Mouse (Mus musculus) c-Kit-negative CD71-positive TER-119-positive erythroid progenitor cells, embryonic 14.5 days (primary cell): ENCODE data around the gene Galnt10.
"Not testable (repeated sequence)": the region's sequence is repeated elsewhere in the genome, so short reads cannot be mapped to it uniquely, and the experiment has no call there.

Source experiments
- DNase-seq: peaks from one replicate; pipeline ENCODE4 v3.0.0-alpha.2; 2013; ENCODE audit warnings: low read depth, low spot score

The Galnt10 gene

DNA sequence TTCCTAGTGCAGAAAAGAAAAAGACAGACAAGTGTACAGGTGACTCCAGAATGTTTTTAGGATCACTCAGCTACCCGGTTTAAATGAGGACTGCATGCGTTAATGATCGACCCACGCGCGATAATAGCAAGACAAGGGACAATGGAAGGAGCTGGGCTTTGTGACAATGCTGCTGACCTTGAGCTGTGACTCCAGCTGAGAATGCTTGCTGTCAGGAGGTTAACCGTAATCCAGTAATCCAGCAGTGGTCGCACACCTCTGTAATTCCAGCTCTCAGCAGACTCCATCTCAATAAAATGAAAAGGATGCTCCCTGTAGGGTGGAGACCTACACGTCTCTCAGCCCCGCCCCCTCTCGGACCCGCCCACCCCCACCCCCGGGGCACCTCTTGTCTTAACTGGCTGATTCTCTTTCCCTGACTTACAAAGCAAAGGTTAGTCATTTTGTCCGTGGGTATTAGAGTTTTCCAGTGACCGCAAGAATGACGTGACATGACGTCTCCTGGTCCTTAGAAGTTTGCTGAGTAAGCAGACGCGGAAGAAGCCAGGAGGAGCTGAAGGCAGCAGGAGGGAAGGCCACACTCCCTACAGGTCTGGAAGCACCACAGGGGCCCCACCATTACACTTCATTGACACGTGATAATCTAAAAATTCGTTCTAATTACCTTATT, 145.8 kb downstream of the Galnt10 start:
- DNase-seq: no peak

GRCm38 (mm10) chr11:57795086-57795485, 149.8 kb downstream of the Galnt10 start:
- no peak for DNase-seq

DNA sequence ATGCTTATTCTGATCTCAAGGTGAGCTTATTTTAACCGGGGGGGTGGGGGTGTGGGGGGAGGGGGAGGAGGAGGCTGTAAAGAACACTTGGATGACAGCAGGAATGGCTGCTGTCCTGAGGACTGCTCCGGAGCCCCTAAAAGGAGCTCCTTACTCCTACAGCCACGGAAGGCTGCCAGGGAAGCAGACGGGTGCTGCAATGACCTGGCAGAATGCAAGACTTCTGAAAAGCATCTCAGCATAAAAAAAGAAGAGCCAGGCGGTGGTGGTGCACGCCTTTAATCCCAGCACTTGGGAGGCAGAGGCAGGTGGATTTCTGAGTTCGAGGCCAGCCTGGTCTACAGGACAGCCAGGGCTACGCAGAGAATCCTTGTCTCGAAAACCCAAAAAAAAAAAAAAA, 152.6 kb downstream of the Galnt10 start:
- DNase-seq: no peak

GRCm38 (mm10) chr11:57799456-57799855, 154.2 kb downstream of the Galnt10 start:
- DNase-seq: no peak

DNA sequence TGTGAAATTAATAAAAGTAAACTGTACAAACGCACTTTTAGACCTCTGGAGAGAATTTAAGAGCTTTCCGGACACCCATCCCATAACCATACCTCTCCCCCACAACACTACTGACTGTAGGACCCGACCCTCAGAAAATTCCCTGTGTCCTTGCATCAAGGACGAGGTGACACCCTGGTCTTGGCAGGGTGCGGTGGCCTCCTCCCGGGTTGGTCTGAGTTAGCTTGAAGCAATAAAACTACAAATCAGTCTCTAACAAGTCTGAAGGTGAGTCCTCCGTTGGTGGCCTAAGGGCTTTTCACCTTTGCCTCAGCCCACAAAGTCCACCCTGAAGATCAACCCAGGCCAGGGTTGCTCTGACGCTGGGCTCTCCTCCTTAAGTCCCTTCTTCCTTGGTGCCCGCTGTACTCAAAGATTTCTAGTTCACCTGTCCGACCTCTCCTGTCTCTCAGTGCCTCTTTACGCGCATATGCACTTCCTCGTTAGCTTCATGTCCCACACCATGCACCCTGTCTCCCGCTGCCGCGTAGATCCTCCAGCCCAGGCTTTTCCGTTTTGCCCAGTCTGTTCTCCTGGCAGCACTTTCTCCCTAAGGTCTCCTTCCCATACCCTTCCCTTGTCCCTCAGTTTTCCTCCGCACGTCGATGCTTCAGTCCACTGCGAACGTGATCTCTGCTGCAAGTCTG, 155.2 kb downstream of the Galnt10 start:
- no peak for DNase-seq

- DNase-seq: peak; percentile 88
Observed at GRCm38 (mm10) chr11:57800971-57801765, 155.9 kb downstream of the Galnt10 start, which contains the start of gene Sap30l. Gene Sap30l, plus strand, starts transcription at chr11:57801637.

DNA sequence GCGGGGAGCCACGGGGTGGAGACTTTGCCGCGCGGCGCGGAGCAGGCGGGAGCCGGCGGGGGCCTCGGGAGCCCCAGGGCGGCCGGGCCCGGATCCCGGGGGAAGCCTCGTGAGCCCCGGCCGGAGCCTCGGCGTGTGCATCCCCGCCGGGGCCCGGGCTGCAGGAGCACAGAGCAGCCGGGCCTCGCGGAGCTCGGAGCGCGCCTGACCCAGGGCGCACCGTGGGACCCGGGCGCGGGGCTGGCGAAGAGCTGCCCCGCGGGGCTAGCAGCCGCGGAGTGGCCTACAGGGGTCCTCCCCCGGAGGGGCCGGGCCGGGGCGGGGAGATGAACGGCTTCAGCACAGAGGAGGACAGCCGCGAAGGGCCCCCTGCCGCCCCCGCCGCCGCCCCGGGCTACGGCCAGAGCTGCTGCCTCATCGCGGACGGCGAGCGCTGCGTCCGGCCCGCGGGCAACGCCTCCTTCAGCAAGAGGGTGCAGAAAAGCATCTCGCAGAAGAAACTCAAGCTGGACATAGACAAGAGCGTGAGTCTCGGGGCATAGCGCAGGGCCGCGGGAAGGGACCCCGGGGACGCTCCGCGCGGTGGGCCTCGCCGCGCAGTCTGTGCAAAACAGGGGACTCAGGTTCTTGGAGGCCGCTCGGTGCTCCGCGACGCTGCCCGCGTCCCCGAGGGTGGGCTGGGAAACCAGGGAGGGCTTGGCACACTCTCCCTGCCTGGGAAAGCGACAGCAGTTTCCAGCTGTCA, 156.7 kb downstream of the Galnt10 start:
- no peak for DNase-seq

GRCm38 (mm10) chr11:57802511-57802870, 157.2 kb downstream of the Galnt10 start:
- DNase-seq: no peak

DNA sequence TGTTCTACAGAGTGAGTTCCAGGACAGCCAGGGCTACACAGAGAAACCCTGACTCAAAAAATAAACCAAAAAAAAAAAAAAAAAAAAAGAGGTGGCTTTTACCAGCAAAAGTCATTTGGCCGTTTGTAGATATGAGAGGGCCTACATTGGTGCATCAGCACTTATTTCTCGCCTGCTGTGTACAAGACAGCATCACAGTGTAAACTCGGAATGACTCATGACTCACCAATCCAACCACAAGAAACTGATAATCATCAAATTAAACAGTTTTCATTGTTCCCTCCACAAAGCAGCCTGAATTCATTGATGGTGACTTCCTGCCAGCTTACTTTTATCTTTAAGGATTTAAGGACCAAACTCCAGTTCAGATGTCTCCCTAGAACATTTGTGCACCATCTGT, 159.8 kb downstream of the Galnt10 start:
- no peak for DNase-seq

GRCm38 (mm10) chr11:57809017-57809731, 163.9 kb downstream of the Galnt10 start:
- DNase-seq: no peak

DNA sequence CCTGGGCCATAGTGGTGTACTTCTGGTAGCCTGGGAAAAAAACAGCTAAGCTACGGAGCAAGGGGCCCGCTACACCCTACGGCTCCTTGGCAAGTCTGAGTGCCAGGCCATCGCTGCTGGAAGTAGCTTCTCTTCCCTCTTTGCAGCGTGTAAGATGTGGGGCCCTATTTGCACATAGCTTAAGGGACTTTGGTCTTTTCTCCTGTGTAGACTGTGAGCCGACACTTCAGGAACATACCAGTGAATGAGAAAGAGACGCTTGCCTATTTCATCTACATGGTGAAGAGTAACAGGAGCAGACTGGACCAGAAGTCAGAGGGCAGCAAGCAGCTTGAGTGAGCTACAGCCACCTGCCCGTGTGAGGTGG, 164.5 kb downstream of the Galnt10 start:
- DNase-seq: no peak

- no peak for DNase-seq
Observed at GRCm38 (mm10) chr11:57811006-57811405, 165.8 kb downstream of the Galnt10 start.

DNA sequence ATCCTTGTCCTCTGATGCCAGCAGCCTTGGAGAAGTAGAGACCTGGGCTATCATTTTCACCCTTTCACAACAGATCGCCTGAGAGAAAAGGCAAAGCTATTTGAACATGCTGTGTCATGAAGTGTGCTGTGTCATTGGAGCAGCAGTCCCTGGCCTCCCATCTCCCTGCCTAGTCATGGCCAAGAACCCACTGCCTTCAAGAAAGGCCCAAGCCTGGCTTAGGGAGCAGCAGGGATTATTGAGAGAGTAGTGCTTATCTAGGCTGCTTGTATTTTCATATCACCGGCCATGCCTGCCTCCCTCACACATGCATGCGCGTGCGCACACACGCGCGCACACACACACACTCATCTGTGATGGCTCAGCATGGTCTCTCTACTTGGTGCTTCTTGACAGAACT, 167.0 kb downstream of the Galnt10 start:
- DNase-seq: peak; percentile 68

GRCm38 (mm10) chr11:57813641-57814040, 168.4 kb downstream of the Galnt10 start:
- DNase-seq: no peak

GRCm38 (mm10) chr11:57818189-57818588, 172.9 kb downstream of the Galnt10 start:
- DNase-seq: no peak

DNA sequence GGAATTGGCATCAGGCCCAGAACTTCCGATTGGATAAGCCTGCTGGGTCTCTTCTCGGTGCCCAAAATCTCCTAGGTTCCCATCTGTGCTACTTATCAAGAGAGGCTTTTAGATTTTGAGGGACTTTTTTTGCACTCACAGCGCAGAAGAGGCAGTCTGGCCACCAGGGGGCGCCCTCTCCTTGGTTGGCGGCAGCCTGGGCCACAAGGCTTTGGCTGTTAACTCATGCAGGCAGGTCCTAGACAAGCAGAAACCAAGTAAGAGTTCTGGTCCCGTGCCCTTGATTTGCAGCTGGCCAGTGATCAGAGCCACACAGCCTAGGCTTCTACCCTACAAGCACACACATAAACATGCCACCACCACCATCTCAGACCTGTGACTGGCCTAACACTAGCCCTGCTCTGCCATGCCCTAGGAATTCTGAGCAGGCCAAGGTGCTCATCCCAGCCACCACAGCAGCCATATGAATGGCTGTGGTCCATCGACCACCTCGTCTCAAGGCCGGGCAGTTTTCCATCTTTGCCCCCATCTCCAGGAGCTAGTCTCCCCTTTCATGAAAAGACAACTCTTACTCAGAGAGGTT, 174.8 kb downstream of the Galnt10 start:
- DNase-seq: peak; percentile 61

DNA sequence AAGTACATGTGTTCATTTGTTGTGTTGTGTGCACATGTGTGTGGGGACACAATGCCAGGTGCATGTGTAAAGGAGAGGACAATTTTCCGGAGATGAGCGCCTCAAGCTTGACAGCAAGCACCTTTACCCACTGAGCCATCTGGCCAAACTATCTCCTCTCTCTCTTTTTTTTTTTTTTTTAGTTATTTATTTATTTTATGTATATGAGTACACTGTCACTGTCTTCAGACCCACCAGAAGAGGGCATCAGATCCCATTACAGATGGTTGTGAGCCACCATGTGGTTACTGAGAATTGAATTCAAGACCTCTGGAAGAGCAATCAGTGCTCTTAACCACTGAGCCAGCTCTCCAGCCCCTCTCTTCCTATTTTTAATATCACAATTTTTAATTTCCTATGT, 177.9 kb downstream of the Galnt10 start:
- not testable (repeated sequence) for DNase-seq

- no peak for DNase-seq
Observed at GRCm38 (mm10) chr11:57823714-57824113, 178.5 kb downstream of the Galnt10 start.

DNA sequence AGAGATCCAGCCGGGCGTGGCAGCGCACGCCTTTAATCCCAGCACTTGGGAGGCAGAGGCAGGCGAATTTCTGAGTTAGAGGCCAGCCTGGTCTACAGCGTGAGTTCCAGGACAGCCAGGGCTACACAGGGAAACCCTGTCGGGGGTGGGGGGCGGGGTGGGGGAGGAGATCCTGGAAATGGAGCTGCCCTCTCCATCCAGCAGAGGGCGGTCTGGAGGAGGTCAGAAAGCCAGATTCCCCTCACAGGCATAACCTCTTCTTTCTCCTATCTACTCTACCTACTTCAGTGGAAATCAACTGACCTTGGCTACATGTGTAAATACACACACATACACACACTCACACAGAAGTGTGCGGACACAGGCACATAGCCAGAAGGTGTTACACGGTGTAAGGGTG, 180.0 kb downstream of the Galnt10 start:
- DNase-seq: not testable (repeated sequence)

DNA sequence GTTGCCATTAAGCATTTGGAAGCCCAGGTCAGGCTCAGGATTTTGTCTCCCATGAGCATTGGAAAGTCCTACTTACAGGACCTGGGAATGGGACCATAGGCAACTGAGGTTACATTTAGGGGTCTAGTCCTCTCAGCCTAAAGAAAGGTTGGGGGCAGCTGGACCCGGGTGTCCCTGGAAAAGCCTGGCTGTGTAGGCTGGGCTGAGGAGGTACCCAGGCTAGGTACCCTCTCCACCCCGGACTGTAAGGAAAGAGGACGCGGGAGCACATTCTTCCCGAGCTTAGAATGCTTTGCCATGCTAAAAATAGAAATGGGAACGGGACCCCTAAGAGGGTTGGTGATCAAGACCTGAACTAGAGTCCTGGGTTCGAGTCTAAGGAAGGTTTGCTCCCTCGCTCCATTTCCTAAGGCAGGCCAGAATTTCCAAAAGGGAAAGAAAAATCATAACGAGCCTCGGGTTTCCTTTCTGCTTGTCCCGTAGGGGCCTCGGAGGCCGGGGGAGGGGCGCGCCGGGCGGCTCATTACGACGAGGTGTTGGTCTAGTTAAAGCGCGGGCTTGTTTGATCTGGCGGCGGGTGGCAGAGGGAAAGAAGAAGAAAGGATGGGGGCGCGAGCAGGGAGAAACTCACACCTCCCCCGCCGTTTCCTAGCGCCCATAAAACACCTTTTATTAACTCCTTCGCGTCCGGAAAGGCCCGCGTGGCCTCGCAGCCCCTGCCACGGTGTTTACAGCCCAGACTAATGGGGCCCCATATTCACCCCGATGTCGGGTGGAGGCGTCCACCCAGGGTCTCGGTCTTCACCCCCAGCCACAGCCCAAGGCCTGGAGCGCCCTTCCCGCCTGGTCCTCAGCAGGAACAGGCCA, 182.0 kb downstream of the Galnt10 start:
- DNase-seq: no peak
